In genomic region chr1:91539704-91540270, GRCm38 (mm10) we compare ENCODE assay signal across 8 mouse cellular contexts. TPM values are rescaled to one million over a fixed set of nuclear protein-coding genes. Genes with fewer than 3 reads are reported as not detected.
DNase-seq lines count a peak whose midpoint lies in the region; ATAC-seq and TF ChIP-seq lines count a peak whose summit lies in the region.

No protein-coding gene starts in this region.

- H3K4me1 ChIP-seq in heart, embryonic 12.5 days (replicated peaks): peaks cover 28% of the 10 kb centered on the region
- H3K4me1 ChIP-seq in kidney, embryonic 16.5 days (ENCODE audit: insufficient read depth, low read length): peaks cover 15% of the 10 kb centered on the region
- H3K4me1 ChIP-seq in small intestine, adult 2 months (ENCODE audit: control insufficient read depth, insufficient read depth, insufficient read length, low read length): peaks cover 12% of the 10 kb centered on the region

- H3K4me2 ChIP-seq in heart, embryonic 12.5 days: peak overlapping the region; percentile 89
- H3K4me2 ChIP-seq in kidney, embryonic 16.5 days (replicated peaks; ENCODE audit: low read depth, low read length): peak overlapping the region; percentile 93

- no peak for TF ChIP-seq CTCF in small intestine, adult 2 months (IDR thresholded peaks at IDR 0.05; ENCODE audit: extremely low read depth, insufficient read length, insufficient replicate concordance, low read depth, low read length)

- DNase-seq in thymus, postnatal 4 days: peak; percentile 49
- DNase-seq in thymus, postnatal 25 days: no peak
- peak; percentile 63 to 67 for DNase-seq in cerebellum, postnatal 10 days
- DNase-seq in lung, postnatal 36 days: peak; percentile 21
- DNase-seq in ovary, adult 18-20 months (ENCODE audit: low spot score): no peak

- ATAC-seq in heart, embryonic 12.5 days (ENCODE audit: insufficient number of reproducible peaks, low FRiP score): peak; percentile 26; the same call in 1 of the 2 replicates
- ATAC-seq in kidney, embryonic 16.5 days (ENCODE audit: low FRiP score, low TSS enrichment): peak; percentile 37

- H3K27me3 ChIP-seq in heart, embryonic 12.5 days (replicated peaks): peaks cover 26% of the 10 kb centered on the region
- peaks cover 18% of the 10 kb centered on the region for H3K27me3 ChIP-seq in kidney, embryonic 16.5 days (ENCODE audit: insufficient read depth, low read length)
- H3K27me3 ChIP-seq in small intestine, adult 2 months (ENCODE audit: control insufficient read depth, insufficient read depth, low read length): no peaks in the 10 kb centered on the region

- WGBS in heart, embryonic 12.5 days: 2% methylated on average over 22 of the region's 22 CpGs
- 3% methylated on average over 22 of the region's 22 CpGs for WGBS in kidney, embryonic 16.5 days
- 1% methylated on average over 22 of the region's 22 CpGs for WGBS in small intestine, adult 2 months

- peak overlapping the region; percentile 76 for H3K4me3 ChIP-seq in heart, embryonic 12.5 days
- peak overlapping the region; percentile 81 for H3K4me3 ChIP-seq in kidney, embryonic 16.5 days (ENCODE audit: low read length)
- peak overlapping the region; percentile 90 for H3K4me3 ChIP-seq in small intestine, adult 2 months (ENCODE audit: low read depth, low read length)

- peak overlapping the region; percentile 51 for H3K9ac ChIP-seq in heart, embryonic 12.5 days
- peak overlapping the region; percentile 6; the same call in 1 of the 2 replicates for H3K9ac ChIP-seq in kidney, embryonic 16.5 days (replicated peaks; ENCODE audit: low read length)

- TF ChIP-seq POLR2A in small intestine, adult 2 months (IDR thresholded peaks at IDR 0.05; ENCODE audit: low read depth, low read length): no peak

- no peaks in the 10 kb centered on the region for H3K9me3 ChIP-seq in heart, embryonic 12.5 days (replicated peaks)
- no peaks in the 10 kb centered on the region for H3K9me3 ChIP-seq in kidney, embryonic 16.5 days (ENCODE audit: low read length)

- H3K36me3 ChIP-seq in heart, embryonic 12.5 days: peaks cover 7% of the 10 kb centered on the region
- peaks cover 3% of the 10 kb centered on the region; the same call in 1 of the 2 replicates for H3K36me3 ChIP-seq in kidney, embryonic 16.5 days (ENCODE audit: insufficient read depth, low read length)
- no peaks in the 10 kb centered on the region for H3K36me3 ChIP-seq in small intestine, adult 2 months (ENCODE audit: control insufficient read depth, insufficient read depth, low read length)

- peak overlapping the region; percentile 50 for H3K27ac ChIP-seq in heart, embryonic 12.5 days (ENCODE audit: poor library complexity, severe bottlenecking)
- H3K27ac ChIP-seq in kidney, embryonic 16.5 days (ENCODE audit: low read length): no peak overlapping the region
- H3K27ac ChIP-seq in small intestine, adult 2 months (ENCODE audit: insufficient read depth, low read depth, low read length): no peak overlapping the region

RNA-seq across cellular contexts. Expression of gene Asb1, which starts 0.6 kb away (rescaled TPM):
- polyA plus RNA-seq in heart, embryonic 12.5 days (2016; fragmentation: Nextera tagmentation; extraction: Ambion mirVana): 11.0 and 12.3 TPM in 2 replicates
- 5.0 and 6.6 TPM in 2 replicates for polyA plus RNA-seq in kidney, embryonic 16.5 days (2015; fragmentation: Nextera tagmentation; extraction: Ambion mirVana)
- polyA plus RNA-seq in small intestine, adult 2 months (2012; rRNA removed): 2.1 and 2.3 TPM in 2 replicates

RNA-seq across cellular contexts. Expression of gene Traf3ip1, which starts 45.3 kb away (rescaled TPM):
- 4.8 and 6.0 TPM in 2 replicates for polyA plus RNA-seq in heart, embryonic 12.5 days (2016; fragmentation: Nextera tagmentation; extraction: Ambion mirVana)
- 10.7 and 11.3 TPM in 2 replicates for polyA plus RNA-seq in kidney, embryonic 16.5 days (2015; fragmentation: Nextera tagmentation; extraction: Ambion mirVana)
- 2.0 and 3.7 TPM in 2 replicates for polyA plus RNA-seq in small intestine, adult 2 months (2012; rRNA removed)

Comparison
In these comparisons a context has a peak if more than half of its experiments do, and no peak if none do; other contexts are left out.
1. DNase-seq: peak in thymus, postnatal 4 days (single experiment), cerebellum, postnatal 10 days (2 of 2) and lung, postnatal 36 days (single experiment); none in thymus, postnatal 25 days (single experiment) and ovary, adult 18-20 months (single experiment).
2. Peak in every context shown above with its lines, with median percentiles within 50 percentile points of each other: H3K4me3 ChIP-seq.